ENCODE assay signal across 14 mouse cellular contexts in genomic region chr12:16135602-16136213, GRCm38 (mm10).
A peak's percentile ranks its signal among the peaks of the same experiment; 100 is the strongest.
DNase-seq lines count a peak whose midpoint lies in the region; ATAC-seq and TF ChIP-seq lines count a peak whose summit lies in the region.
"Had no signal": no experiment of that assay in that cellular context is flagged by ENCODE, and none has a peak within 500 bp of the region (broad histone marks: within the 10 kb centered on the region; RNA-seq: fewer than 3 reads in every experiment).

No protein-coding gene starts in this region.

- TF ChIP-seq CTCF in MEL (IDR thresholded peaks at IDR 0.05 in 2 of 3, conservative IDR thresholded peaks at IDR 0.05 in 1 of 3; ENCODE audit: control insufficient read depth in 1 of 3, insufficient read depth in 1 of 3, low read depth in 2 of 3, low read length in 3 of 3, poor library complexity in 1 of 3, severe bottlenecking in 1 of 3) = no peak
- no peak for TF ChIP-seq CTCF in layer of hippocampus, adult 2 months (conservative IDR thresholded peaks at IDR 0.05)

- TF ChIP-seq RAD21 in MEL (IDR thresholded peaks at IDR 0.05; ENCODE audit: low read depth, low read length) = no peak

- H3K4me1 ChIP-seq in midbrain, embryonic 16.5 days (ENCODE audit: control insufficient read depth, insufficient read depth, low read length) = no peaks in the 10 kb centered on the region
- peaks cover 2% of the 10 kb centered on the region; the same call in 1 of the 2 replicates for H3K4me1 ChIP-seq in midbrain, embryonic 11.5 days (ENCODE audit: control insufficient read depth, insufficient read depth, low read length)
- H3K4me1 ChIP-seq in MEL (ENCODE audit: control insufficient read depth in 1 of 2, insufficient read depth in 2 of 2, low read length in 2 of 2) = peaks cover 46 to 57% of the 10 kb centered on the region in 2 experiments
- peaks cover 2% of the 10 kb centered on the region; the same call in 1 of the 2 replicates for H3K4me1 ChIP-seq in neural tube, embryonic 15.5 days
- H3K4me1 ChIP-seq: neural tube, embryonic 13.5 days had no signal

- H3K9ac ChIP-seq in midbrain, embryonic 16.5 days (ENCODE audit: low read depth, low read length) = no peak overlapping the region
- no peak overlapping the region for H3K9ac ChIP-seq in midbrain, embryonic 11.5 days (ENCODE audit: low read length)
- H3K9ac ChIP-seq in MEL (ENCODE audit: control insufficient read depth, low read depth, low read length, poor library complexity, severe bottlenecking) = peak overlapping the region; percentile 9; the same call in 1 of the 2 replicates
- H3K9ac ChIP-seq in neural tube, embryonic 15.5 days (replicated peaks) = no peak overlapping the region
- H3K9ac ChIP-seq: neural tube, embryonic 13.5 days had no signal

- no peak for DNase-seq in midbrain, embryonic 11.5 days (ENCODE audit: low spot score, missing footprints)
- peak; percentile 72 for DNase-seq in MEL (ENCODE audit: low read depth, low spot score)
- DNase-seq in layer of hippocampus, adult 2 months (ENCODE audit: low spot score in 2 of 2) = peak; percentile 56 to 74
- no peak for DNase-seq in lung, postnatal 14 days
- DNase-seq in cerebellum, adult 8-10 months = no peak
- DNase-seq: adrenal gland, postnatal 10 days; cerebellum, postnatal 10 days; gastrocnemius, postnatal 10 days; kidney, adult 2 months had no signal

- no peaks in the 10 kb centered on the region for H3K27me3 ChIP-seq in midbrain, embryonic 16.5 days (ENCODE audit: control insufficient read depth, insufficient read depth, low read depth, low read length)
- H3K27me3 ChIP-seq in midbrain, embryonic 11.5 days (ENCODE audit: control insufficient read depth, insufficient read depth, low read length) = no peaks in the 10 kb centered on the region
- H3K27me3 ChIP-seq in MEL (ENCODE audit: control insufficient read depth in 1 of 2, insufficient read depth in 2 of 2, low read length in 2 of 2) = no peaks in the 10 kb centered on the region
- no peaks in the 10 kb centered on the region for H3K27me3 ChIP-seq in neural tube, embryonic 15.5 days (replicated peaks)
- H3K27me3 ChIP-seq: neural tube, embryonic 13.5 days had no signal

- 32% methylated on average over 4 of the region's 4 CpGs for WGBS in midbrain, embryonic 16.5 days
- 41% methylated on average over 4 of the region's 4 CpGs for WGBS in midbrain, embryonic 11.5 days
- 51% methylated on average over 4 of the region's 4 CpGs for WGBS in neural tube, embryonic 15.5 days

- peak; percentile 51 to 65; a peak in 2 of 4 replicates for TF ChIP-seq EP300 in MEL (IDR thresholded peaks at IDR 0.05; ENCODE audit: low read depth in 1 of 2, low read length in 2 of 2)

- no peaks in the 10 kb centered on the region for H3K9me3 ChIP-seq in midbrain, embryonic 16.5 days (replicated peaks; ENCODE audit: control insufficient read depth, low read length, poor library complexity, severe bottlenecking)
- no peaks in the 10 kb centered on the region for H3K9me3 ChIP-seq in midbrain, embryonic 11.5 days (ENCODE audit: control insufficient read depth, low read length)
- no peaks in the 10 kb centered on the region for H3K9me3 ChIP-seq in MEL (replicated peaks; ENCODE audit: insufficient read depth, low read length)
- no peaks in the 10 kb centered on the region for H3K9me3 ChIP-seq in neural tube, embryonic 15.5 days (replicated peaks)
- H3K9me3 ChIP-seq: neural tube, embryonic 13.5 days had no signal

- no peak overlapping the region for H3K27ac ChIP-seq in midbrain, embryonic 16.5 days (ENCODE audit: low read length)
- H3K27ac ChIP-seq in midbrain, embryonic 11.5 days (ENCODE audit: low read depth, low read length) = no peak overlapping the region
- H3K27ac ChIP-seq in MEL (ENCODE audit: control insufficient read depth, low read depth, low read length) = peak overlapping the region; percentile 70
- H3K27ac ChIP-seq in layer of hippocampus, adult 2 months = peak overlapping the region; percentile 53; the same call in 1 of the 2 replicates
- H3K27ac ChIP-seq in neural tube, embryonic 15.5 days (replicated peaks) = no peak overlapping the region
- H3K27ac ChIP-seq: macrophage; neural tube, embryonic 13.5 days had no signal

- no peaks in the 10 kb centered on the region; the same call in 1 of the 2 replicates for H3K79me2 ChIP-seq in MEL (ENCODE audit: control insufficient read depth, insufficient read depth, low read length, poor library complexity)

- H3K36me3 ChIP-seq in midbrain, embryonic 16.5 days (ENCODE audit: control insufficient read depth, insufficient read depth, low read length) = no peaks in the 10 kb centered on the region
- no peaks in the 10 kb centered on the region for H3K36me3 ChIP-seq in midbrain, embryonic 11.5 days (ENCODE audit: control insufficient read depth, insufficient read depth, low read length)
- peaks cover 0 to 76% of the 10 kb centered on the region in 2 experiments; a peak in 2 of 4 replicates for H3K36me3 ChIP-seq in MEL (ENCODE audit: control insufficient read depth in 1 of 2, insufficient read depth in 2 of 2, low read length in 2 of 2)
- H3K36me3 ChIP-seq in neural tube, embryonic 15.5 days = no peaks in the 10 kb centered on the region
- H3K36me3 ChIP-seq: neural tube, embryonic 13.5 days had no signal

- 0 out of 2 replicates have a peak, but pooled peaks have one; percentile 32 for ATAC-seq in midbrain, embryonic 16.5 days
- ATAC-seq in midbrain, embryonic 11.5 days (ENCODE audit: low FRiP score) = no peak
- peak; percentile 24; the same call in 1 of the 2 replicates for ATAC-seq in megakaryocyte-erythroid progenitor cell, adult 5-6 weeks (replicated peaks; ENCODE audit: low FRiP score, low TSS enrichment, poor library complexity, severe bottlenecking)
- no peak for ATAC-seq in neural tube, embryonic 15.5 days (ENCODE audit: low FRiP score)

- no peak; a peak in 1 of 4 replicates for TF ChIP-seq POLR2A in MEL (IDR thresholded peaks at IDR 0.05; ENCODE audit: control insufficient read depth in 1 of 2, insufficient read depth in 1 of 2, low read depth in 1 of 2, low read length in 2 of 2, poor library complexity in 1 of 2)

- no peak overlapping the region for H3K4me2 ChIP-seq in midbrain, embryonic 16.5 days (ENCODE audit: low read length)
- no peak overlapping the region for H3K4me2 ChIP-seq in midbrain, embryonic 11.5 days
- H3K4me2 ChIP-seq in neural tube, embryonic 15.5 days = no peak overlapping the region
- H3K4me2 ChIP-seq: neural tube, embryonic 13.5 days had no signal

- H3K4me3 ChIP-seq in midbrain, embryonic 16.5 days (ENCODE audit: low read depth, low read length) = no peak overlapping the region
- H3K4me3 ChIP-seq in midbrain, embryonic 11.5 days (ENCODE audit: low read depth, low read length) = no peak overlapping the region
- H3K4me3 ChIP-seq in MEL (ENCODE audit: control insufficient read depth in 1 of 2, insufficient read depth in 1 of 2, low read depth in 2 of 2, low read length in 2 of 2) = no peak overlapping the region
- H3K4me3 ChIP-seq in layer of hippocampus, adult 2 months = no peak overlapping the region
- no peak overlapping the region for H3K4me3 ChIP-seq in neural tube, embryonic 15.5 days (replicated peaks)
- H3K4me3 ChIP-seq: neural tube, embryonic 13.5 days had no signal

TF ChIP-seq in MEL, 35 proteins besides CTCF, POLR2A, EP300 and RAD21:
- TF ChIP-seq TAL1 (IDR thresholded peaks at IDR 0.05; ENCODE audit: low read length) = peak; percentile 24; the same call in 1 of the 2 replicates
- TF ChIP-seq NELFE (IDR thresholded peaks at IDR 0.05; ENCODE audit: low read depth, low read length) = peak; percentile 33; the same call in 1 of the 2 replicates
- peak; percentile 29; the same call in 1 of the 2 replicates for TF ChIP-seq GATA1 (IDR thresholded peaks at IDR 0.05; ENCODE audit: low read depth, low read length)
- TF ChIP-seq ELF1 (IDR thresholded peaks at IDR 0.05; ENCODE audit: low read depth, low read length) = no peak
- peak; percentile 34; the same call in 1 of the 2 replicates for TF ChIP-seq SIN3A (IDR thresholded peaks at IDR 0.05; ENCODE audit: low read length)
- no peak for TF ChIP-seq MAFK (IDR thresholded peaks at IDR 0.05; ENCODE audit: borderline replicate concordance, low read depth, low read length)
- TF ChIP-seq TCF12 (IDR thresholded peaks at IDR 0.05; ENCODE audit: low read depth, low read length) = 0 out of 2 replicates have a peak, but pooled peaks have one; percentile 13
- peak; percentile 39; the same call in 1 of the 2 replicates for TF ChIP-seq ETS1 (IDR thresholded peaks at IDR 0.05; ENCODE audit: low read depth, low read length)

Comparison
In these comparisons a context has a peak if more than half of its experiments do, and no peak if none do; other contexts are left out.
1. ATAC-seq: peak in midbrain, embryonic 16.5 days (single experiment) and megakaryocyte-erythroid progenitor cell, adult 5-6 weeks (single experiment); none in midbrain, embryonic 11.5 days (single experiment) and neural tube, embryonic 15.5 days (single experiment).
2. H3K27ac ChIP-seq: peak in MEL (single experiment) and layer of hippocampus, adult 2 months (single experiment); none in midbrain, embryonic 16.5 days (single experiment), midbrain, embryonic 11.5 days (single experiment) and neural tube, embryonic 15.5 days (single experiment).
3. DNase-seq: peak in MEL (single experiment) and layer of hippocampus, adult 2 months (2 of 2); none in midbrain, embryonic 11.5 days (single experiment), lung, postnatal 14 days (single experiment) and cerebellum, adult 8-10 months (single experiment).